Mouse (Mus musculus): ENCODE results near the gene Sap25. TPM values are rescaled to one million over a fixed set of nuclear protein-coding genes. Genes with fewer than 3 reads are reported as not detected.
A peak's percentile ranks its signal among the peaks of the same experiment; 100 is the strongest.

Gene Sap25
- polyA plus RNA-seq, 1 experiment from 2014 or later, result 10.4 TPM

DNA sequence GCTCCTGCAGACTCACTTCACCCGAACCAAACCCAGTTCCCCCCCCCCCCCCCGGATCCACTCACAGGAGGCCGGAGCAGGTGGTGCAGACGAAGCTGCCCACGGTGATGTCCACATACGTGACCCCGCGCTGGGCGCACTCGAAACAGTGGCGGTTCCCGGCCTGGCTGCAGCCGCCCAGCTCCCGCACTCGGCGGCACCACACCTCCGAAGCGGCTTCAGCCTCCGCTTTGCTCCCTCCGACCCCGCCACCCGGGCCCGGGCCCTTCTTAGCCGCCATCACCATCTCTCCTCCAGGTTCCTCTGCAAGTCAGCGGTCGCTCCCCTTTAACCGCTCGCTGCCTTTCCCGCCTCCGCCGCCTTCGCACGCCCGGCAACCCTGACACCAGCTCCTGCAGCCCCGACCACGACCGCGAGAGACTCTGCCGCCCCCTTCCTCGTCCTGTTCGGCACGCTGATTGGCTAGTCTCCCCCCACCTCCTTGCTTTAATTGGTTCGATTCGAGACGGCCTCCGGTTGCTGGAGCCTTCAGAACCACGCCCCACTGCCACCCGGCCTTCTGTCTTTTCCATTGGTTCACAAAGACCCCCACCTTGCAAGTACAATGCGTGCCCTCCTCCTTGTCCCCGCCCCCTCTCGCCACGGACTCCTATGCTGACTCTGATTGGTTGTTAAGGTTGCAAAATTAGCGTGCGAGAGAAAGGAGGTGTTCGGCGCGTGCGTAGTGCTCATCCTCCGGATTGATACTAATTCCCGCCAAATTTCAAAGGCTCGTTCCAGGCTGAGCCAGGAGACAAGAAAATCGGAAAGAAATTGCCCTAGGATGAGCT, 43.4 kb downstream of the Sap25 start, which contains the start of gene Agfg2:
TSS of gene Agfg2 (minus strand) at position 433 of the 830 bp plus-strand sequence.
- peak; percentile 100 for ATAC-seq
- H3K27me3 ChIP-seq (replicated peaks; ENCODE audit: control insufficient read depth, insufficient read depth, low read length), result no peaks in the 10 kb centered on the region

GRCm38 (mm10) chr5:137685653-137686052, 44.5 kb downstream of the Sap25 start:
- no peak for ATAC-seq
- 98% methylated on average over 3 of the region's 3 CpGs for WGBS

More for the DNA sequence above, 43.4 kb downstream of the Sap25 start, which contains the start of gene Agfg2:
- Histone ChIP-seq H3K4me2 (ENCODE audit: low read length) (peak within 1 kb of the TSS; percentile 66), H3K9ac (replicated peaks; ENCODE audit: low read depth, low read length) (peak within 1 kb of the TSS; percentile 73), H3K4me1 (replicated peaks; ENCODE audit: control insufficient read depth, insufficient read depth, low read length) (peaks cover 22% of the 10 kb centered on the region), H3K36me3 (ENCODE audit: control insufficient read depth, insufficient read depth) (no peaks in the 10 kb centered on the region), H3K27ac (ENCODE audit: low read length) (peak within 1 kb of the TSS; percentile 77), H3K9me3 (ENCODE audit: control insufficient read depth, low read length) (no peaks in the 10 kb centered on the region), H3K4me3 (replicated peaks; ENCODE audit: low read length) (peak within 1 kb of the TSS; percentile 81)
- under 1% methylated on average over 61 of the region's 62 CpGs for WGBS

GRCm38 (mm10) chr5:137686127-137686790, 45.1 kb downstream of the Sap25 start:
- Histone ChIP-seq H3K9me3 (ENCODE audit: control insufficient read depth, low read length) (no peaks in the 10 kb centered on the region), H3K27ac (ENCODE audit: low read length) (no peak overlapping the region), H3K4me1 (replicated peaks; ENCODE audit: control insufficient read depth, insufficient read depth, low read length) (peaks cover 22% of the 10 kb centered on the region), H3K9ac (replicated peaks; ENCODE audit: low read depth, low read length) (no peak overlapping the region), H3K27me3 (replicated peaks; ENCODE audit: control insufficient read depth, insufficient read depth, low read length) (no peaks in the 10 kb centered on the region), H3K36me3 (ENCODE audit: control insufficient read depth, insufficient read depth) (no peaks in the 10 kb centered on the region), H3K4me2 (ENCODE audit: low read length) (no peak overlapping the region), H3K4me3 (replicated peaks; ENCODE audit: low read length) (no peak overlapping the region)
- 81% methylated on average over 6 of the region's 6 CpGs for WGBS
- ATAC-seq, result no peak

More at GRCm38 (mm10) chr5:137685653-137686052, 44.5 kb downstream of the Sap25 start:
- H3K4me3 ChIP-seq (replicated peaks; ENCODE audit: low read length), result no peak overlapping the region
- H3K27ac ChIP-seq (ENCODE audit: low read length), result no peak overlapping the region
- no peaks in the 10 kb centered on the region for H3K27me3 ChIP-seq (replicated peaks; ENCODE audit: control insufficient read depth, insufficient read depth, low read length)
- no peaks in the 10 kb centered on the region for H3K9me3 ChIP-seq (ENCODE audit: control insufficient read depth, low read length)
- H3K36me3 ChIP-seq (ENCODE audit: control insufficient read depth, insufficient read depth), result no peaks in the 10 kb centered on the region
- H3K9ac ChIP-seq (replicated peaks; ENCODE audit: low read depth, low read length), result no peak overlapping the region
- H3K4me1 ChIP-seq (replicated peaks; ENCODE audit: control insufficient read depth, insufficient read depth, low read length), result peaks cover 22% of the 10 kb centered on the region
- H3K4me2 ChIP-seq (ENCODE audit: low read length), result no peak overlapping the region

- WGBS, result 89% methylated on average over 3 of the region's 3 CpGs
Measured at GRCm38 (mm10) chr5:137689974-137690373, 48.8 kb downstream of the Sap25 start.

DNA sequence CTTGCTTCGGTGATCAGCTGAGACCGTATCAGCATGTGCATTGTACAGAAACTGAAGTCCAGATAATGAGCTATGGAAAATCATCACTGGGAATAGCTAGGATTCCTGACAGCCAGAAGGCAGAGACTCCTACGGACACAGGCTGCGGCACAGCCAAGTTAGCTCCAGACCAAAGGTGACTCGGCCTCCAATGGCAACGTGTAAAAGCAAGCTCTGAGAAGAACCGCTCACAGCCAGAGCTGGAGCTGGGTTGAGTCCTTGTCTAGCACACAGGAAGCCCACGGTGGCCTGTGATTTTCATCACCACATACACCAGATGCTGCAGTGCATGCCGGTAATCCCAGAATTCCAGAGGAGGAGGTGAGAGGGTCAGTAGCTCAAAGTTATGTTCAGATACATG, 49.4 kb downstream of the Sap25 start:
- no peak for ATAC-seq
- Histone ChIP-seq H3K27me3 (replicated peaks; ENCODE audit: control insufficient read depth, insufficient read depth, low read length) (no peaks in the 10 kb centered on the region), H3K4me1 (replicated peaks; ENCODE audit: control insufficient read depth, insufficient read depth, low read length) (no peaks in the 10 kb centered on the region), H3K9me3 (ENCODE audit: control insufficient read depth, low read length) (no peaks in the 10 kb centered on the region), H3K27ac (ENCODE audit: low read length) (no peak overlapping the region), H3K4me2 (ENCODE audit: low read length) (no peak overlapping the region), H3K4me3 (replicated peaks; ENCODE audit: low read length) (no peak overlapping the region), H3K36me3 (ENCODE audit: control insufficient read depth, insufficient read depth) (no peaks in the 10 kb centered on the region), H3K9ac (replicated peaks; ENCODE audit: low read depth, low read length) (no peak overlapping the region)
- 74% methylated on average over 9 of the region's 9 CpGs for WGBS

More at GRCm38 (mm10) chr5:137689974-137690373, 48.8 kb downstream of the Sap25 start:
- Histone ChIP-seq H3K9me3 (ENCODE audit: control insufficient read depth, low read length) (no peaks in the 10 kb centered on the region), H3K27ac (ENCODE audit: low read length) (no peak overlapping the region), H3K27me3 (replicated peaks; ENCODE audit: control insufficient read depth, insufficient read depth, low read length) (no peaks in the 10 kb centered on the region), H3K4me2 (ENCODE audit: low read length) (no peak overlapping the region), H3K4me1 (replicated peaks; ENCODE audit: control insufficient read depth, insufficient read depth, low read length) (0 out of 2 replicates have a peak, but pooled peaks cover 2% of the 10 kb centered on the region), H3K9ac (replicated peaks; ENCODE audit: low read depth, low read length) (no peak overlapping the region), H3K4me3 (replicated peaks; ENCODE audit: low read length) (no peak overlapping the region), H3K36me3 (ENCODE audit: control insufficient read depth, insufficient read depth) (no peaks in the 10 kb centered on the region)
- no peak for ATAC-seq

DNA sequence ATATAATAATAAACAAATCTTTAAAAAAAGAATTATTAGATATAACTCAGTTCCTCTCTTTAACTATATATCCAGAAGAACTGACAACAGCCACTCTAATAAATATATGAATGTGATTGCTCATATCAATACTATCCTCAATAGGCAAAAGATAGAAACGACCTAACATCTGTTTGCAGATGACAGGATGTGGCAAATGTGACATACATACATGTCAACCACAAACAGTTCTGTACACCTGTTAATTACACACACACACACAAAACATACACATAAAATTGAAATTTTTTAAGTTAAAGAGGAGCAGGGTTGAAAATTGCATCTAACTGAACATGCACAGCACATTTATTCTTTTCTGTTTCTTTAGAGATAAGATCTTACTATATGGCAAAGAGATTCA, 50.7 kb downstream of the Sap25 start:
- Histone ChIP-seq H3K27me3 (replicated peaks; ENCODE audit: control insufficient read depth, insufficient read depth, low read length) (no peaks in the 10 kb centered on the region), H3K36me3 (ENCODE audit: control insufficient read depth, insufficient read depth) (no peaks in the 10 kb centered on the region), H3K4me3 (replicated peaks; ENCODE audit: low read length) (no peak overlapping the region), H3K9ac (replicated peaks; ENCODE audit: low read depth, low read length) (no peak overlapping the region), H3K4me2 (ENCODE audit: low read length) (no peak overlapping the region), H3K4me1 (replicated peaks; ENCODE audit: control insufficient read depth, insufficient read depth, low read length) (no peaks in the 10 kb centered on the region), H3K27ac (ENCODE audit: low read length) (no peak overlapping the region), H3K9me3 (ENCODE audit: control insufficient read depth, low read length) (no peaks in the 10 kb centered on the region)
- ATAC-seq, result no peak
- WGBS, result 71% methylated on average over 1 of the region's 1 CpGs

Other genes with a start within 250 kb of the Sap25 start
- 0.05 and 0.15 TPM in 2 replicates for gene Zan, start 164.3 kb upstream of the Sap25 start, polyA plus RNA-seq (2015; fragmentation: Nextera tagmentation; extraction: Ambion mirVana)
- 66.8 and 74.7 TPM in 2 replicates for gene Pop7, start 138.8 kb upstream of the Sap25 start, polyA plus RNA-seq (2015; fragmentation: Nextera tagmentation; extraction: Ambion mirVana)
- 16.5 and 20.2 TPM in 2 replicates for gene Gigyf1, start 122.8 kb upstream of the Sap25 start, polyA plus RNA-seq (2015; fragmentation: Nextera tagmentation; extraction: Ambion mirVana)
- gene Epo, start 108.1 kb upstream of the Sap25 start, polyA plus RNA-seq (2015; fragmentation: Nextera tagmentation; extraction: Ambion mirVana), result not detected in 2 replicates
- 498 and 517 TPM in 2 replicates for gene Gnb2, start 107.8 kb upstream of the Sap25 start, polyA plus RNA-seq (2015; fragmentation: Nextera tagmentation; extraction: Ambion mirVana)
- 254 and 298 TPM in 2 replicates for gene Actl6b, start 87.8 kb upstream of the Sap25 start, polyA plus RNA-seq (2015; fragmentation: Nextera tagmentation; extraction: Ambion mirVana)
- gene Tfr2, start 71.5 kb upstream of the Sap25 start, polyA plus RNA-seq (2015; fragmentation: Nextera tagmentation; extraction: Ambion mirVana), result 2.3 and 3.1 TPM in 2 replicates
- gene Mospd3, start 40.3 kb upstream of the Sap25 start, polyA plus RNA-seq (2015; fragmentation: Nextera tagmentation; extraction: Ambion mirVana), result 43.5 and 43.7 TPM in 2 replicates
- 10.6 and 18.3 TPM in 2 replicates for gene Pcolce, start 27.6 kb upstream of the Sap25 start, polyA plus RNA-seq (2015; fragmentation: Nextera tagmentation; extraction: Ambion mirVana)
- gene Fbxo24, start 12.3 kb upstream of the Sap25 start, polyA plus RNA-seq (2015; fragmentation: Nextera tagmentation; extraction: Ambion mirVana), result 0.23 and 0.25 TPM in 2 replicates
- gene Lrch4, start 12.2 kb upstream of the Sap25 start, polyA plus RNA-seq (2015; fragmentation: Nextera tagmentation; extraction: Ambion mirVana), result 19.1 and 19.3 TPM in 2 replicates
- 5.1 and 8.7 TPM in 2 replicates for gene Gm20605, start 12.2 kb upstream of the Sap25 start, polyA plus RNA-seq (2015; fragmentation: Nextera tagmentation; extraction: Ambion mirVana)
- gene Irs3, start 4.4 kb downstream of the Sap25 start, polyA plus RNA-seq (2015; fragmentation: Nextera tagmentation; extraction: Ambion mirVana), result 0.09 TPM in 1 of 2 replicates, not detected in the other
- gene Agfg2, start 43.4 kb downstream of the Sap25 start, polyA plus RNA-seq (2015; fragmentation: Nextera tagmentation; extraction: Ambion mirVana), result 19.4 and 21.2 TPM in 2 replicates
- 52.3 and 59.8 TPM in 2 replicates for gene Nyap1, start 100.3 kb downstream of the Sap25 start, polyA plus RNA-seq (2015; fragmentation: Nextera tagmentation; extraction: Ambion mirVana)
- 69.1 and 72.2 TPM in 2 replicates for gene Tsc22d4, start 104.4 kb downstream of the Sap25 start, polyA plus RNA-seq (2015; fragmentation: Nextera tagmentation; extraction: Ambion mirVana)
- gene Ppp1r35, start 137.5 kb downstream of the Sap25 start, polyA plus RNA-seq (2015; fragmentation: Nextera tagmentation; extraction: Ambion mirVana), result 28.7 and 34.4 TPM in 2 replicates
- gene Mepce, start 146.3 kb downstream of the Sap25 start, polyA plus RNA-seq (2015; fragmentation: Nextera tagmentation; extraction: Ambion mirVana), result 10.2 and 11.9 TPM in 2 replicates
- 11.1 and 11.2 TPM in 2 replicates for gene Zcwpw1, start 146.5 kb downstream of the Sap25 start, polyA plus RNA-seq (2015; fragmentation: Nextera tagmentation; extraction: Ambion mirVana)
- gene Pilra, start 194.9 kb downstream of the Sap25 start, polyA plus RNA-seq (2015; fragmentation: Nextera tagmentation; extraction: Ambion mirVana), result not detected in 2 replicates
- not detected in 2 replicates for gene Pilrb1, start 216.8 kb downstream of the Sap25 start, polyA plus RNA-seq (2015; fragmentation: Nextera tagmentation; extraction: Ambion mirVana)
- not detected in 2 replicates for gene Pilrb2, start 230.5 kb downstream of the Sap25 start, polyA plus RNA-seq (2015; fragmentation: Nextera tagmentation; extraction: Ambion mirVana)

All from forebrain, embryonic 16.5 days (tissue).